Mouse (Mus musculus): ENCODE data around the gene Gm9837.

Gm9837 gene

GRCm38 (mm10) chr11:53486822-53487594 is 16.7 kb upstream of the Gm9837 start:
- peak; percentile 51 to 53 for DNase-seq

GRCm38 (mm10) chr11:53486351-53486750 is 16.1 kb upstream of the Gm9837 start:
- no peak for DNase-seq

GRCm38 (mm10) chr11:53485719-53486118 is 15.4 kb upstream of the Gm9837 start:
- no peak for DNase-seq

DNA sequence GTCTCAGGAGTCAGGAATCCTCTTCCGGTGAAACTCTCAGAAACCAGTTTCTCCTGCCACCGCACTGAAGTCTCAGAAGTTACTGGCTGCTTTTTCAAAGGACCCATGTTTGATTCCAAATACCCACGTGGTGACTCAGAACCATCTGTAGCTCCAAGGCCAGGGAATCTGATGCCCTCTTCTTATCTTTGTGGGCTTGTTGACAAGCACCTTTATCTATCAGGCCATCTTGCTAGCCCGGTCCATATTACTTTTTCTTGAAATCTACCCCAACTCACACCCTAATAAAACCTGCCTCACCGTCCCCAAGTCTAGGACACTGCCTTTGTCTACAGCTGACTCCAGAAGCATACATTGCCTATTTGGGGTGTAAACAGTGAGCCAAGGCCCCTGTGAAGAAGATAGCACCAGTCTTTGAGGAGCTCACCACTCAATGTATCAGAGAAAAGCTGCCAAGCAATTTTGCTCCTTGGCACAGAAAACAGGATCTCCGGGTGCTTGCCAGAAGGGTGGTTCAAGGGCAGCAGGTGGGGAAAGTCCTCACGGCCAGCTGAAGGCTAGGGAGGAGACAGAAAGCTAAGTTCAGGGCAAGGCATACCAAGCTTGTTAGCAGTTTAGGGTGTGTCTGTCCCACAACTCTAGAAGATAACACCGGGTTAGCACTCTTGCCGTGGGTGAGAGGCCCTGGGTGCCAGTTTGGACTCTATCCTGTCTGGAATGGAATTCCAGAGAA is 13.0 kb upstream of the Gm9837 start:
- peak in 1 of 2 experiments; percentile 41 for DNase-seq

DNA sequence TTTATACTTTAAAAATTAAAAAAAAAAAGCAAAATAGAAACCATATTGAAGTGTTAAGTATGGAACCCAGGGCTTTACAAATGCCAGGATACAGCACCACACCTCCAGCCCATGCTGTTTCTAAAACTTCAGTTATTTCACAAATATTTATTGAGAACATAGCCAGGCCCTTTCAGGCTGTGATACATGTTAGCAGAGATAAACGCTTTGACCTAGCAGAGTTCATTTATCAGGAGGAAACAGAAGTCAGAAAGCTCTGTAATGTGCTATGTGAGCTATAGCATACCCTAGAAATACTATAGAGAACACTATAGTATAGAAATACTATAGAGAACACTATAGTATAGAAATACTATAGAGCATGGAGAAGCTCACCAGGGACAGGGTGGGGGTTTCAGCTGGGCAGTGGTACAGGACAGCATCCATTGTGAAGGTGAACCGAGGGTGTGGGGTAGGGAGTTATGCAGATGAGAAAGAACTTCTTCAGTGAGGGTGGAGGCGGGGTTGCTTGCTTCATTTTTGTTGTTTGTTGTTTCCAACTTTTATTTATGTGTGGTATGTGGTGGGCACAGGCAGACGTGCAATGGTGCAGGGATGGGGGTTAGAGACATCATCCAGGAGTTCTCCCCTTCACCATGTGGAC is 10.9 kb upstream of the Gm9837 start:
- no peak for DNase-seq

DNA sequence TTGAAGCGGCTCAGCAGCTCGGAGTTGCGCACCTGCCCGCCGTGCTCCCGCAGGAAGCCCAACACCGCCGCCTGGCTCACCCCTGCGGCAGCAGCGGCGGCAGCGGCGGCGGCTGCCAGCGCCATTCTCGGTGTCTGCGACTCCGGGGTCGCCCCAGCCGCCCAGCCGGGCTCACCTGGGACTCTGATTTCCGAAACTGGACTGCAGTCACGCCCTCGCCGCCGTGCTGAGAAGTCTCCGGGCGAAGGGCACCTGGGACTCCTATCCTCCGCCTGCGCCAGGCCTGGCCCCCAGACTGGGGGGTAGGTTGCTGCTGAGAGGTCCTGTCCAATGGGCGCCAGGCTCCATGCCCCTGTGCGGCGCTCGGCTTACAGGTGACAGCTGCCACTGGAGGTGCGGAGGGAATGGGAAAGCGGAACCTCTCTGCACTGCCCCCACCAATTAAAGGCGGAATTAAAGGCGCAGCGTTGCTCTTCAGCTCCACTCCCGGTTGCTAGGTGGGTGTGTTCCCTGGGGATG is 9.6 kb upstream of the Gm9837 start, which contains the start of the genes Gm9945 and Sowaha:
Gene Gm9945, plus strand, starts transcription at position 384 of the 519 bp plus-strand sequence.
Gene Sowaha, minus strand, starts transcription at position 492 of the 519 bp plus-strand sequence.
- peak; percentile 61 to 72 for DNase-seq

DNA sequence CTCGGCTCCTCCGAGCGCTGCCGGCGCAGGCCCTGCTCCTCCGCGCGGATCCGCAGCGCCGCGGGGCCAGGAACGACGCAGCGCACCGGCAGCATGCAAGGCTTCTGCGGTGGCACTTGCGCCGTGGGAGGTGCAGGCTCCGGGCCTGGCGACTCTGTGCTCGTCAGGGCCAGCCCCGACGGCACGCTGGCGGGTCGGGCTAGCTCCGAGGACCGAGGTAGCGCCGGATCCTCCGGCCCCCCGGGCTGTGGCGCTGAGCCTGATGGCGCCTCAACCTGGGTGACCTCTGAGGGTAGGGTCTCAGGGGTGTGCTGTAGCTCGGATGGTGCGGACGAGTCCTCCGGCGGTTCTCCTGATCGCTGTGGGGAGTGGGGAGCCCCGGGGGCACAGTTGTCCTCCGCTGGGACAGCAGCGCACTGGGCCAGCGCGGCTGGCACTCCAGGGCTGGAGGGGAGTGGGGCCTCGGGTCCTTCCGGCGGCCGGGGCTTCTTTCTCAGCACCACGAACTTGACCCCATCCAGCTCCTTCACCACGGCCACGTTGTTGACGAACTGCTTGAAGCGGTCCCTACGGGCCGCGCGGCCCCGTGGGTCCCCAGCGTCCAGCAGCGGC is 9.0 kb upstream of the Gm9837 start:
- DNase-seq, result no peak

- DNase-seq, result no peak
Observed at GRCm38 (mm10) chr11:53478383-53479170, 8.3 kb upstream of the Gm9837 start.

GRCm38 (mm10) chr11:53477833-53478232 is 7.6 kb upstream of the Gm9837 start:
- no peak for DNase-seq

DNA sequence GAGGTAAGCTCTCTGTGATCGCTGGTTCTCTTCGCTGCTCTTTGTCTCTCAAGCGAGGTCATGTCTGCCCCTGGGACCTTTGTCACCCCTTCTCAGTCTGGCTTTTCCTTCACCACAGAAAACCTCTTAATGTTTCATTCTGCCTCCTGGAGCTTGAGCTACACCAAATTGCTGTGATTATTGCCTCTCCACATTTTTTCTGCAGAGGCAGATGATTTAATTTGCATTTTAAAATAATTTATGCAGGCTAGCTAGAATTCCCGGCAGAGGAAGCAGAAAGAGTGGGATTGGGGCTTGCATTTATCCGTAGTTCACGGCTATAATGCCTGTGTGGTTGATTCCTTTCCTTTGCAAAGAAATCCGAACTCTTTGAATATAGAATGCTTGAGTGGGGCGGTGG is 5.3 kb upstream of the Gm9837 start:
- no peak for DNase-seq

DNA sequence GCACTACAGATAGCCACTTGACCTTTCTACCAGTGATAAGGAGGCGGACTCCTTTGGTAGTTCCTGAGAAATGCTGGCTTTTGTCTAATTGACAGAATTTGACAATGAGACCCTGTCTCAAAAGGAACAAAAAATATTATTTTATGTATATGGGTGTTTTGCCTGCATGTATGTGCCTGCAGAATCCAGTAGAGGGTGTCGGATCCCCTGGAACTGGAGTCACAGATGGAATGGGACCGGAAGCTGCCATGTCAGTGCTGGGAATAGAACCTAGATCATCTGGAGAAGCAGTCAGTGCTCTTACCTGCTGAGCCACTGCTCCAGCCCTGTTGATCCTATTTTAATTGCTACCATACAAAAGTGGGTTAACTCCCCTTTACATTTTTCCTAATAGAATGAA is 2.4 kb upstream of the Gm9837 start:
- DNase-seq, result no peak

DNA sequence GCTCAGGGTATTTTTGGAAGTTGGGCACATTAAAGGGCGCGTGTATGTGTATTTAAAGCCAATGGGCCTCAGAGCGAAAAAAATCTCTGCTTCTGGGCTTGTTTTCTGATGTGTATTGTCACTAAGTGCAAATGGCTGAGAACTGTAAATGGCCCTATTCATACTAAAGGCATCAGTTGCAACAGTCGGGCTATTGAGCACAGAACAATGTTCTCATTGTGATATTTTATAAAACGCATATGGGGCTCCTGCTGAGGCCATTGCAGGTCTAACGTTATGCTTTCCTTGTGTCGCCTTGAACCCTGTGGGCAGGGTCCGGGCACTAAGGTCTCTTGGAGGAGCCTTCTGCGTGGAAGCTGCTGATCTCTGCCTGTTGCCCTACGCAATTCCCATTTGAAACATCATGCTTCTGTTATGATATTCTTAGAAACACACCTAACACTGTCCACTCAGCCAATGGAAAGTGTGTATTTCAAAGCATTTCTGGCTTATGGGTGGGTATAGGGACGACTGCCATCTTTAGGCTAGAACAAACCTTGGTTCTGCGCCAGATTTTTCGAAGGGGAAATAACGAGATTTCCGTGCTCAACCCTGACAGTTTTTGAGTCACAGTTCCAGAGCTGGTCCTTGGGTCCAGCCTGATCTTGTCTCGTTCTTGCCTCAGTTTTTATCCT is 848 bp downstream of the Gm9837 start:
- DNase-seq, result no peak

DNA sequence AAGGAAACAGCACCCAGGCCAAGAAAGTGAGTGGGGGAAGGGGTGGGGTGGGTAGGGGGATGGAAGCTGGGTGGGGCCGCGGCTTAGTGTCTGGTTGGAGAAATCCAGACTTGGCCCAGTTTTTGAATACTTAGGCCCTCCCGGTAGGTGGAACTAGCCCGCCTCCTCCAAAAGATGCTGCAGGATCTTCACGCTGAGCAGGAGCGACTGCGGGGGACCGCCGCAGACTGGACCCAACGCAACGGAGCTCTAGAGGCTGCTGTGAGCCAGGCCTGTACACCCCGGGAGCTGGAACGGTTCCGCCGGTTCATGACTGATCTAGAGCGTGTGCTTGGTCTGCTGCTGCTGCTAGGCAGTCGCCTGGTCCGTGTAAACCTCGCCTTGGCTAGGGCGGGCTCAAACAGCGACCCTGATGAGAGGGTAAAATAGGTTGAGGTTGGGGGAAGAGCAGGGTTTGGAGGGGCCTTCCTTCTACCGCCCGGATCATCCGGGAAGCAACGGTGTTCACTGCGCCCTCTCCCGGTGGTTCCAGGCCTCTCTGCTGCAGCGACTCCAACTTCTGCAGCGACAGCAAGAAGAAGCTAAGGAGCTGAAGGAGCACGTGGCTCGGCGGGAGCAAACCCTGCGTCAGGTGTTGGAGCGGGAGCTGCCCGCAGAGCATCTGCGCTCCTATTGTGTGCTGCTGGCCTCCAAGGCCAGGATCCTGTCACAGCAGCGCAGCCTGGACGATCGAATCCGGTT is 3.9 kb downstream of the Gm9837 start:
- DNase-seq, result peak; percentile 65 to 82

- DNase-seq, result peak in 1 of 2 experiments; percentile 35
Observed at GRCm38 (mm10) chr11:53463551-53464424, 6.5 kb downstream of the Gm9837 start.

- DNase-seq, result peak in 1 of 2 experiments; percentile 57
Observed at GRCm38 (mm10) chr11:53461727-53462126, 8.6 kb downstream of the Gm9837 start.

GRCm38 (mm10) chr11:53460192-53460591 is 10.1 kb downstream of the Gm9837 start:
- no peak for DNase-seq

GRCm38 (mm10) chr11:53458996-53459395 is 11.3 kb downstream of the Gm9837 start:
- DNase-seq, result no peak

GRCm38 (mm10) chr11:53457372-53457954 is 12.8 kb downstream of the Gm9837 start:
- peak in 1 of 2 experiments; percentile 30 for DNase-seq
